Mouse (Mus musculus): ENCODE measurements around the gene Rbfox1.

The Rbfox1 gene

DNA sequence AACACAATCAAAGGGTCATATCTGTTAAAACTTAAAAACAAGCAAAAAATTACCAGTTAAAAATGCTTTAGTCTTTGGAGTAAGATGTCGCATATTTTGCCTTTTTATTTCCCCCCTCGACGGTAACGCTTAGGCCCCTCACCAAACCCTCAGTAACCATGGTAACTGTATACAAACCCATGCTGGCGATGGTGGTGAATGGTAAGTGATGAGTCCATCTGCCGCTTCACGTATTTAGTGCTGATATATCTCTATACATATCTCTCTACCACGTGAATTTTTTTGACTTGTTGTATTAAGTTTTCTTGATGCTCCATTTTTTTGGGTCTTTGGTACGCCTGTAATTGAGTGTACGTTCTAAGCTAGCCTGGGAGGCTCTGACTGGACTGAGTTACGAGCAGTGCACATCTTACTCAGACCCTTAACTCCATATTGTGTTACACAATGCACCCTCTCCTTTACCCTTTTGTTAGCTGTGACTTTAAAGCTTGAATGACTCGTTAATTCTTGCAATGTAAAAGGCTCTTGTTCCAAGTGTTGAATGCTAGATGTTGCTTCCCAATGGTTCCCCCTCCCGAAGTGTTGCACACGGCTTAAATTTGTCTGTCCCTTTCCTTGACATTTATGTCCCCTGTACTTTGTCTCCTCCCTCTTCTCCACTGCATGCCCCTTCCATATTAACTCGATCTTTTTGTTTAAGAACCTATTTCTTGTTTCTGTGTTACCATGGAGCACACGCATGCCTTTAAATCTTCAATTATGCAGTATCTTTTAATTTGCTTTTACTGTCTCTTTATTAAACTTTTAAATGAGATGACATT is 1408.0 kb downstream of the Rbfox1 start:
- DNase-seq: no peak

DNA sequence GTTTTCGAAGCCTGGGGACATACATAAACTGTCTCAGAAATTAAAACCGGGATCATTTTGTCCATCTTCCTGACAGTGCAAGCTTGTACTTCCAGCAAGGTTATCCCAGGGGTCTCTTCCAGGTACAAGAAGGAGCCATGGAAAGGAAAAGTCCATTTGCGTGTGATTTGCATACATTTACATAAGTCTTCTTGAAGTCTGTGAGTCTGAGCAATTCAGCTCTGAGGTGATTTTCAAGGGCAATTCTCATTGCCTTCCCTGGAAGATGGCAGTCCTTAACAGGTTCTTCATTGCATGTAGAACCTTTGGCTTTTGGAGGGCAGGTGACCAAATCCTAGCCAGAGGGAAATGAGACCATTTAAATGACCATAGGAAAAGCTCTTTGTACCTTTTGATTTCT is 1417.3 kb downstream of the Rbfox1 start:
- DNase-seq: no peak

DNA sequence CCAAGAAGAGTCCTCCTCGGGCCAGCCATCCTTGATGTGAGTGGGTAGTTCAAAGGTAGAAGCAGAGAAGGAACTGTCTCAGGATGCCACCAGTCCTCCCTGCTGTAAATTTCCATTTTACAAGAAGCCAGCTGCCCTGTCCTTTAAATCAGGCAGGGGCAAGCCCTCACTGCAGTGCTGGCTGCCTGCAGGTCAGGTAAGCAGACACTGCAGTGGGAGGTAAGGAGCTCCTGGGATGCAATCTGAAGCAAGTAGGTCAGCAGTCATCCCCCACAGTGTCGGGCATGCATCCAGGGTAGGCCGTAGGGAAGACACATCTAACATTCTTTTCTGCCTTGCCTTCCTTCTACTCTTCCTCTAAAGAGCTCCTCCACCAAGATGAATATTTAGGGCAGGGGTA is 1444.0 kb downstream of the Rbfox1 start:
- no peak for DNase-seq

DNA sequence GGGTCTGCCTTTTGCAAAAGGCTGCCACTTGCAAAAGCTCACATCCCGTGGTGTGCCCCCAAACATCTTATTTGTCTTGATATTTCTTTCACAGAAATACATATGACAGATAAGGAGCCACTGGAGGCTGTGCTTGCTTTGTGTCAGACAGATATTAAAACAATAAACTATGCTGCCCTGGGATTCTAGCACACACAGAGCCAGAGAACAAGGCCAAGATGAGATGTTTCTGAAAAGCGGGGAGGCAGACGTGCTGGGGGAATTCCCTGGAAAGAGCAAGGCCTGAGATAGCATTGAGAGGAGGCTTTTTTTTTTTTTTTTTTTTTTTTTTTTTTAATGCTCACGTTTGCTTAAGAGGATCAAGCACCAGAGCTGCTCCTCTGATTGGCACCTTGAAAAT is 1456.0 kb downstream of the Rbfox1 start:
- DNase-seq: no peak

DNA sequence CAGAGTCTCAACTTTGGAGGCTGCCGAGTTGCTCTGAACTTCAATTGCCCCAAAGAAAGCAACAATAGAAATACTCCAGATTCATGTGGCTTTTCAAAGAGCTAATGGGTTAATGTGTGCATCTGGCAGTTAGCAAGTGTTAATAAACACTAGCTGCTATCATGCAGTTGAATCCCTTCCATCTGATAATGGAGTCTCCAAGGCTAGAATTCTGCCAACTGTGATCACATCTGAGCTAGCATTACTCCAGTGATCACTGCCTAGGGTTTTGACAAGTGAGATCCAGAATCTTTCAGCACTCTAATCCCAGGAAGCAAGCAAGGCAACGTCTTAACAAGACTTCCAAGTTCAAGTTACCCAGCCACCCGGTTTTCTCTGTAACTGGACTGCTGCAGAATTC is 1460.1 kb downstream of the Rbfox1 start:
- no peak for DNase-seq

DNA sequence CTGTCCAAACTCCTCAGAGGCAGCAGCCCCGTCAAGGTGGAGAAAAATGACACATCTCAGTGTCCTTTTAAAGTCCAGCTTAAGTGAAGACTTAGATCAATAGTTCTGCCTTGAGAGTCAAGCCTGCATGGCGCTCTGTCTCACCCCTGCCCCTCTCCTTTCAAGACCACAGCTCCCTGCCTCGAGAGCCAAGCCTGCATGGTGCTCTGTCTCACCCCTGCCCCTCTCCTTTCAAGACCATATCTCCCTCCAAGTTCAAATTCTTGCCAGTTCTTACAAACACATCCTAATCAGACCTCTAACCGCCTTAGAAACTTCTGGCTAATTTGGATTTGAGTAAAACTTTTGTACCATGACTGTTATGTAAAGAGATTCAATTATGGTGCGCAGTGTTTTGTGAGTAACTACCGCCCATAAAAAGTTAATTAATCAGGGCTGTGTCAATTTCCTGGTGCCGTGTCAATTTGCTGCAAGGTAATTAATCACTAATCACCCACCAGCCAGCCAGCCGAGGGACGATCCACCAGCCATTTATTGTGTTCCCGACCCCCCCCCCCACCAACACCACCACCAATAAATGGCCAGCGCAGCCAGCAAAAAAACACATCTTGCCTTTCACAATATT is 1461.0 kb downstream of the Rbfox1 start:
- DNase-seq: no peak

DNA sequence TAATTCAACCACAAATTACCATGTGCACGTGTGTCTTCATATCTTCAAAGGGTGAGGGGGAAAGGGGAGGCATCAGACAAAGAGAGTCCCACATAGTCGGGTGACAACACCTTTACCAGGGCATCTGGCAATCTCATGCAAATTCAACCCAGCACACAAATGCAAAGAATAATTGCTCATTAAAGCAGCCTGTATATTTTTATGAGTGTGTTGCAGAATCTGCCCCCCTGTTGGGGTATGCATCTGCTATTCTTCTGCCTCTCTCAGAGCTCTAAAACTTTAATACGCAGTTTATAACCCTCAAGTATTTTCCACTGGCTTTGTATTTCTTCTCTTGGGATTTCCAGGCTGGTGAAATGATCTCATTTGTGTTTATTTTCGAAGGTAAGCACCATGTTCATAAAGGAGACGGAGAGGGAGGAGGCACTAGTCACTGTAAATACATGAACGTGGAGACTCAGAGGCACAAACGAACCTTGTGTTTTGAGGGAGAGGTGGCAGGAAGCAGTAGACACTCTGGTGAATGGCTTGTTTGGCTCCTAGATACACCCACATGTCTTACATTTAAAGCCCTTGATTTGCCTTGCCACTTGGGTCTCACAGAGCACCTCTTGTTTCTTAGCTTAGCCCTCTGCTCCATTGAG is 1462.5 kb downstream of the Rbfox1 start:
- DNase-seq: no peak

DNA sequence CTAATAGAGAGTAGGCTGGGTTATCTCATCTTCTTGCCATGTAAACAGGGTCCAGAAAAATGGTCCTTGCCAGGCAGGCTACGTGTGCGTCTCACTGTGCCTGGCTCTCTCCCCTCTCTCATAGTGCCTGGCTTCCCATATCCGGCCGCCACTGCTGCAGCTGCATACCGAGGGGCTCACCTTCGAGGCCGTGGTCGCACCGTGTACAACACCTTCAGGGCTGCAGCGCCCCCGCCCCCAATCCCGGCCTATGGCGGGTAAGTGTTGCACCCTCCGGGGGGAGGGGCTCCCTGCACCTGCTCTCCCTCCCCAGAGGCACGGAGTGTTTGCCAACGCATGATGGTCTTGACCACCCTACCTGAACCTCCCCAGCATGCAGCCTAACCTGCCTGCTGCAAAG is 1467.7 kb downstream of the Rbfox1 start:
- DNase-seq: peak; percentile 12

DNA sequence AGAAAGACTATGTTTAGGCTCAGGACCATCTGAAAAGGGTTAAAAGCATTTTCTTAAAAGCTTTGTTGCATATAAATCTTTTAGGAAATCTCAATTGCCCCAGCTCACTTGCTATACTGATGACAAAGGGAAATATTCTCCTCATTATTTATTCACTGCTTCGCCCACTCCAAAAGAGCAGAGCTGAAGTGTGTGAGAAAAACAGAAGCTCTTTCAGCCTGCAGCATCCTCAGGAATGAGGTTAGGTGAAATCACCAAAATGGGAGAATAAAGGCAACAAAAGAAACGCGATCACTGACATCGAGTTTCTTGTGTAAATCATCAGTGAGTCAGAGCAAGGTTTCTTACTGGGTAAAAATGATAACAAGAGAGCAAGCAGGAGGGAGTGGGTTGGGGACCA is 1469.0 kb downstream of the Rbfox1 start:
- no peak for DNase-seq

DNA sequence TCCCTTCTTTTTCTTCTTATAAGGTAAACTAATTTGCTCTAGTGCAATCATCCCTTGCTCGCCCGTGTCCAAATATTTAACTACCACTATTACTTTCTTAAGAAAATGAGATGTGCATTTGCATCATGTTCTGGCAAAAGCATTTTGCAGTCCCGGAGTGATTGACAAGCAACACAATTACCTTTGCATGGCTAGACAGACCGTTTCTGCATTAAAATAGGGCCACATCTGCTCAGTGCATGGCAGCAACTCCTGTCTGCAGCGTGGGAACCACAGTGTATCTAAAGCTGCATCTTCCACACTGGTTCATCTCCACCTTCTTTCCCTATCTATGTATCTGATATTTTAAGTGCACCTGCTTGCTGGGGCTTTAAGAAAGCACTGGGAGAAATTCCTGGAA is 1473.9 kb downstream of the Rbfox1 start:
- no peak for DNase-seq

DNA sequence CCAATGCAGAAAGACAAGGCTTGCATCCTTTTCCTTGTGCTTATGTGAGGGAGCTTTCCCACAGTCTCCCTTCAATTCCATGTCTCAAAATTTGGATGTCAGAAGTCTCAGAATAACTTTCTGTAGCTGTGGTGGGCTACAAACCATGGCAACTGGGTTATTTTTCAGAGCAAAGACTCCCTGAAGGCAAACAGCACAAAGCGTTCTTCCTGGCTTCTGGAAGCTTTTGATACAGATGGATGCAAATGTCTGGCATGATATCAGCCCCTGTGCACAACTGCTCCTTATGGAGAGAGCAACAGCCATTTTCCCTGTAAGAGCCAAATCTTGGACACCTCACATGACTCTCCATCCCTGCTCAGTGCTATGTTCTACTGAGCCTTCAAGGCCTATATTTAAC is 1475.6 kb downstream of the Rbfox1 start:
- DNase-seq: no peak

DNA sequence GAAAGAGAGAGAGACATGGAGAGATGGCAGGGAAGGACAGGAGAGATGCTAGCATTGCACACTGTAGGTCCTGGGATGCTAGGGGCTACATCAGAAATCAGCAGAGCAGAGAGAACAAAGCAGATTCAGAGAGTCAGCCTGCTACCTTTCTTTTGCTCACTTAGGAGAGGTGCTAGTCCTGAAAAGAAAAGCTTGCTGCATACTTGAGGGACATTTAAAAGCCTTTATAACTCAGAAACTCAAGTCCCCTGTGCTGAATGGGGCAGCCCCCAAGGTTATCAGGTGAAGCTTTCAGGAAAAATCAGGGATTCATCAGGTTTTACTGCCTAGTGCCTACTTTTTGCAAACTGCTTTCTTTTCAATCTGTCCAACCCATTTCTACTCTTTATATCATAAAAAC is 1480.7 kb downstream of the Rbfox1 start:
- DNase-seq: no peak

DNA sequence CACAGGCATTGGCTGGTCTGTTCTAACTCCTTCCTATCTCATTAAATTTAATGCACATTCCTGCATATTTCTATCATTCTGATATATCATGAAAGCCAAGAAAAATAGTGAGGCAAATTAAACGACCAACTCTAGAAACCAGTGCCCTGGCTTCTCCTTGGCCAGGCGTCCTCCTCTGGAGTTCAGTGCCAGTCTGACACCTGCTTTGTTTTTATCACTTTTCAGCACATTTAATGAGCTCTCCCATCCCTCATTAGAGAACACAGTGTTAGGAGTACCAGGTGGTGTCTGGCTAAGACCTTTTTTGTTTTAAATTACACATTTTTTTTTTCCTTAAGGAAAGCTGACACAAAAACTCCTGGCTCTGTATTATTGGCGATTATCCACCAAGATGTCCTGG is 1489.0 kb downstream of the Rbfox1 start:
- no peak for DNase-seq

DNA sequence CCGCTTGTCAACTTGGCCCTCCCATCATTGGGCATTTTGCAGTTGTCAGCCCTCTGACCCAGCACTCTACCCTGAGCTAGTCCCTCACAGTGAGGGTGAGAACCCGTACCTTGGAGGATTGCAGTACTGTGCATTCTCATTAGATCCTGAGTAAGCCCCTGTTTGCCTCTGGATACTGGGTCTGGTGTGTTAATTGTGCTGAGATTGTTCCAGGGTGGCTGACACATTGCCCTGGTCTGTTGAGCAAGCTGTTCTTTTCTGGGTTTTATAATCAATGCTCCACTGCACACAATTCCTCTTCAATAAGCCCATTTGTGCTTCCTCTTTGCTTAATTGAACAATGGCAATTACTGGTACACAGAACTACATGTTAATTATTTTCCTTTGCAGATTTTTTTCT is 1489.5 kb downstream of the Rbfox1 start:
- DNase-seq: no peak

DNA sequence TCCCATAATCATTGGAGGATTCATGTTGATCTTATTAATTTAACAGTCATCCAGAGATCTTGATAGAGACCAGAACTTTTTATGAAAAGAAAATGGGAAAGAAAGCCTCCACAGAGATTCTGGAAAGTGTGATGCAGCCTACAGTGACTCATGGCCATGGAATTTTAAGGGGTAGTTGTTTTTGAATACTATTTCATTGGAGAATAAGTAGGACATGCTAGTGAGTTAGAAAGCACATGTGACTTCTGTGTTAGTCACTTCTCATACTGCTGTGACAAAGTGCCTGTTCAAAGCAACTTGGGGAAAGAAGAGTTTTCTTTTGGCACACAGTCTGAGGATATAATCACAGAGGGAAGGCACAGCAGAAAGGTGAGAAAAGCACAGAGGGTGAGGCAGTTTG is 1510.9 kb downstream of the Rbfox1 start:
- no peak for DNase-seq

DNA sequence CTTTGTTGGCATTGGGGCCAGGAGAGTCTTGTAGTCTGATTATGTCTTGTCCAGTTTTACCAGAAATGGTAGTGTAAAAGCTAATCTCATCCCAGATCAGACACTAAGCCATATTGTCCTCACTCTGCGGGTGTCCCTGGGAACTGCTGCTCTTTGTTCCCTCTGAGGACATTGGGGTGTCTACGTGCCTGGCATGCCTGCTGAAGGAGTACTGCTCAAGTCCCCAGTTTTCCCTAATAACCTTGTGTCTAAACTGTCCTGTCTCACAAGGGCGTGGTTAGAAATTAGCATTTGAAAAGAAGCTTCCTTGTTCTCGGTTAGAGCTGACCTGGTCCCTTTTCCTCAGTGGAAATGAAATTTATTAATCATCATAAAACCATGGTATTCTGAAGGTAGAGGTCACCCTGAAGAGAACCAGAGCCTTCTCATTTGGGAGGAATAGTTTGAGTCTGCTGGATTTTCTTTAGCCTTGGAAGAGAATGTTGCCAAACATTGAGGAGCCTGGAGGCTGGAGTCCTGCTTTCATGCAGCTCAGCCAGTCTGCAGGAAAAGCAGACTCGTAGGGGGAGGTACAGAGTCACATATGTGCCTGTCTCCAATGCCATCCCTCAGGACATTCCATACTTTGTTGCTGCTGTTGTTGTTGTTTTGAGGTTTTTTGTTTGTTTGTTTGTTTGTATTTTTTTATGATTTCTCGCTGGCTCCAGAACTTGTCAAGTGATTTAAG is 1519.8 kb downstream of the Rbfox1 start:
- DNase-seq: no peak

DNA sequence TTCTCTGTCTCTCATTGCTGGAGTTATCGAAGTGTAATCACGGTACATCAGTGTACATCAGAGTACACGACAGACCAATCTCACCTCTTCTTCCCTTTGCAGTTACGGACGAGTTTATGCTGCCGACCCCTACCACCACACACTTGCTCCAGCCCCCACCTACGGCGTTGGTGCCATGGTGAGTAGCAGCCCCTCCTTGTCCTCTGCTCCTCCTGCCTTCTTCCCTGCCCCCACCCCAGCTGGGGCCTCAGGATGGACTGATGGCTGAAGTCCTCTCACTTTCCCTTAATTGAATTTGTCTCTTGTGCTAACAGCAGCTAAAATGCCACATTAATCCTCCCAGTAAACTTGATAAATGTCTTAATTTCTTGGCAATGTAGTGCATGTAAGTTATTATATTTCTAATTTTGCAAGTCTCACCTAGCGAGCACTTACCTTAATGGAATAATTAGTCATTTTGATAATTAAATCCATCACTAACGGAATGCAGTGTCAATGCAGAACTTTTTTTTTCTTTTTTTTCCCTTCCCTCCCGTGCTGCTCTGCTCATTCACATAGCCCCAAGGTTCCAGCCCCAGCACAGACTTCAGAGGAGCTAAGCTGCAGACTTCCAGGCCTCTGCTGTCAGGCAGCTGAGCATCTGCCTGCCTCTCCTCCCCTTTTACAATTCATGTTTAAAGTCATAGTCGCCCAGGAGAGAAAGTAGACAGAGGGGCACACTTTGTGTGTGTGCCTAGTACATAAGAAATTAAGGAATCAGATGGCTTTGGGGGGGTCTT is 1522.9 kb downstream of the Rbfox1 start:
- DNase-seq: no peak

DNA sequence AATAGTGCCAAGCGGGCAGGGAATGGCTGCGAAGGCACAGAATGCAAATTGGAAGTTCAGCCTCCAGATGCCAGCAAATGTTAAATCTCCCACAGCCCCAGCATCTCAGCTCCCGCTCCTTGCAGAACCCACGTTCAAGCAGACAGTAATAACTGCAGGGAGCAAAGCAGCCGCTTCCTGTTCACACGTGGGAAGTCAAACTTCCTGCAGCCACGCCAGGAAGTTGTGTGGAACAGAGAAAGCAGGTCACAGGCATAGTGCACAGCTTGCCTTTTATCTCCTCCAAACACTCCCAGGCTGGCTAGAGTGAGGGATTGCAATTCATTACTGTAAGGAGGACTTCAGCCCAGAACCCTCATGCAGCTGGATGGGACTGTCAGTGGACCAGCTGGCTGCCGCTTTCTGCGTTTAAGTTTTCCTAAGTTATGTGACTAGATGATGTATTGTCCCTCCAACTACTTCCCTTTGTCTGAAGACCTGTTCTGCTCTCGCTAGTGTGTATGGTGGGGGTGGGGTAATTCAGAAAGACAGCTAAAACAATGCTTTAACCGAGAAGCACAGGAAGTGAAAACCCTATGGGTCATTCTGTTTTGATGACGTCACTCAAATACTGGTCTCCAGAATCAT is 1534.6 kb downstream of the Rbfox1 start:
- DNase-seq: peak; percentile 58

DNA sequence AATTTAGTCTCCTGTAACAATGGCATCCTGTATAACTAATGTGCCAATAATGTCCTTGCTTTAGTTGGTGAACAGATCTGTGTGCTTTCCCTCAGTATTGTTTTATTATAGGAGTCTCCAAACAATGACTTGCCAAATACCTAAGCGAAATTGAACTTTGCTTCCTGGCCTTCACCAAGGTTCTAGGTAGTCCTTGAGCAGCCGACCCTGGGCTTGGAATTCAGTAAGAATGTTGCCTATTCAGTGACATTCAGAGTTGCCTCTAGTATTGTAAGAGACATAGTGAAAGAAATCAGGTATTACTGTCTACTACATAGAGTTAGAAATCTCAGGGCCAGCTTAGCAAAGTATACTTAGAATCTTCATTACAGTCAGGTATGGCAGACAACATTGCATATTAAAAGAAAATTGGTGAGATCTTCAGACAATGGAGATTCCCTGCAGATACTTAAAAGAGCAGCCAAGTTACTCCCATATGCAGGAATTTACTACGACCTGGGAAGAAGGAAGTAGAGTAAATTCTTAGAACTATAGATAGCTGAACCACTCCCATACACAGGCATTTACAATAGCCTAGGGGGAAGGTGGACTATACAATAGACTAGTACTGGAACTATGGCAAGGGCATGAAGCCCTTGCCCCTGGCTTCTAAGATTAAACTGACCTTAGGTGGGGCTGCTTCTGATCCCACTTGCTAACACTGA is 1540.4 kb downstream of the Rbfox1 start:
- no peak for DNase-seq

DNA sequence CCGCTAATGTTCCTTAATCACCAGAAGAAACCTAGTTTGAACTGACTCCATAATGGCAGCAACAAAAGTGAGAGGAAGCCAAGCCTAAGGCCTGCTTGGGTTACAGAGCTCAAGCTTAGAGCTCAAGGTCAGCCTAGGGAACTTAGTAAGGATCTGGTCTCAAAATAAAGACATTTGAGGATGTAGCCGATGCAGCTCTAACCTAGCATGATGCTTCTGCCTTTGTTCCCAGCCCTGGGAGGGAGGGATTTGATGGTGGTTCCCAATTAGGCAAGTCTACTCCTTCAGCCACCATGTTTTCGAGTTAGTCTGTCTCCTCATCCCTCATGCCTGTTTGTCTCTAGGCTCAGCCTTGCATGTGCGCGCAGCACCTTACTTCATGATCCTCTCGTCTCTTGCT is 1548.1 kb downstream of the Rbfox1 start:
- DNase-seq: no peak

DNA sequence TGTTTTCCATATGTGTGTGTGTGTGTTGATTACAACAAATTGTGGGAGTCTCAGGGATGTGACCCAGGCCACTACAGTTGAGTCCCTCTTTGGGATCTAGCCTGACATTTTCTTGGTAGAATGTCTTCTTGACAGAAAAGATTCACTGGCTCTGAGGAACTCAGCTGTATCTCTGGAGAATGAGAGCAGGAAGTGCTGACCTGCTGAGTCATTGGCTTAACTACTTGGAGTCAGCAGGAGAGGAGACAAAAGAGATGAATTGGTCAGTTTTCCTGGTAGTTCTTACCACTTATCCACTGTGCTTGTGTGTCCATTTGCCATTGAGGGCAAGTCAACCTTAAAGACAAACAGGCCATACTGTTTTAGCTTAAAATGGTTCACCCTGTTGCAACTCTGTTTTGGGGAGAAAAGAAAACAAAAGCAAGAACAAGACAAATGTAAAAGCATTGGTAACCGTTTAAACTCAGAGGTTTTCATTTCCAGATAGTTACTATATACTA is 1561.7 kb downstream of the Rbfox1 start:
- no peak for DNase-seq

All from thymus, postnatal 4 days (tissue).